Mouse (Mus musculus): ENCODE results near the gene B4galnt4. TPM values are rescaled to one million over a fixed set of nuclear protein-coding genes. Genes with fewer than 3 reads are reported as not detected.

Gene B4galnt4
- total and polyA plus RNA-seq, 3 experiments = 0.81 to 8.0 TPM; not detected in 1

GRCm38 (mm10) chr7:141094487-141095205 is 33.7 kb downstream of the B4galnt4 start:
- H3K4me3 ChIP-seq (ENCODE audit: control insufficient read depth in 1 of 2, insufficient read depth in 1 of 2, low read depth in 2 of 2, low read length in 2 of 2) = no peak overlapping the region
- peaks cover 0 to 7% of the 10 kb centered on the region in 2 experiments; a peak in 2 of 4 replicates for H3K36me3 ChIP-seq (ENCODE audit: control insufficient read depth in 1 of 2, insufficient read depth in 2 of 2, low read length in 2 of 2)
- peaks cover 0 to 15% of the 10 kb centered on the region in 2 experiments; a peak in 2 of 4 replicates for H3K4me1 ChIP-seq (ENCODE audit: control insufficient read depth in 1 of 2, insufficient read depth in 2 of 2, low read length in 2 of 2)
- H3K79me2 ChIP-seq (ENCODE audit: control insufficient read depth, insufficient read depth, low read length, poor library complexity) = no peaks in the 10 kb centered on the region
- no peak for DNase-seq (ENCODE audit: low read depth, low spot score)
- H3K9me3 ChIP-seq (replicated peaks; ENCODE audit: insufficient read depth, low read length) = no peaks in the 10 kb centered on the region
- TF ChIP-seq POLR2AphosphoS2 (IDR thresholded peaks at IDR 0.05; ENCODE audit: low read length) (no peak), POLR2AphosphoS5 (IDR thresholded peaks at IDR 0.05; ENCODE audit: borderline replicate concordance, low read depth, low read length) (no peak), ZNF384 (IDR thresholded peaks at IDR 0.05; ENCODE audit: low read depth, low read length) (no peak), NELFE (IDR thresholded peaks at IDR 0.05; ENCODE audit: low read depth, low read length) (no peak), TCF12 (IDR thresholded peaks at IDR 0.05; ENCODE audit: low read depth, low read length) (no peak), ZKSCAN1 (IDR thresholded peaks at IDR 0.05; ENCODE audit: low read depth, low read length) (no peak), BHLHE40 (IDR thresholded peaks at IDR 0.05; ENCODE audit: borderline replicate concordance, low read depth, low read length) (no peak), GABPA (IDR thresholded peaks at IDR 0.05; ENCODE audit: low read depth, low read length) (no peak), TAL1 (IDR thresholded peaks at IDR 0.05; ENCODE audit: low read length) (no peak), GATA1 (IDR thresholded peaks at IDR 0.05; ENCODE audit: low read depth, low read length) (no peak), USF2 (IDR thresholded peaks at IDR 0.05; ENCODE audit: borderline replicate concordance in 1 of 2, insufficient read depth in 1 of 2, low read depth in 1 of 2, low read length in 2 of 2) (no peak), RAD21 (IDR thresholded peaks at IDR 0.05; ENCODE audit: low read depth, low read length) (no peak), POLR2A (IDR thresholded peaks at IDR 0.05; ENCODE audit: control insufficient read depth in 1 of 2, insufficient read depth in 1 of 2, low read depth in 1 of 2, low read length in 2 of 2, poor library complexity in 1 of 2) (no peak), RCOR1 (IDR thresholded peaks at IDR 0.05; ENCODE audit: low read depth, low read length) (no peak), HCFC1 (IDR thresholded peaks at IDR 0.05; ENCODE audit: low read depth, low read length) (no peak), CHD2 (IDR thresholded peaks at IDR 0.05; ENCODE audit: low read length) (no peak), EP300 (IDR thresholded peaks at IDR 0.05; ENCODE audit: low read depth in 1 of 2, low read length in 2 of 2) (no peak), ZMIZ1 (IDR thresholded peaks at IDR 0.05; ENCODE audit: low read depth, low read length) (no peak), ETS1 (IDR thresholded peaks at IDR 0.05; ENCODE audit: low read depth, low read length) (no peak)
- no peak overlapping the region for H3K9ac ChIP-seq (ENCODE audit: control insufficient read depth, low read depth, low read length, poor library complexity, severe bottlenecking)
- H3K27me3 ChIP-seq (ENCODE audit: control insufficient read depth in 1 of 2, insufficient read depth in 2 of 2, low read length in 2 of 2) = no peaks in the 10 kb centered on the region
- no peak overlapping the region for H3K27ac ChIP-seq (ENCODE audit: control insufficient read depth, low read depth, low read length)

GRCm38 (mm10) chr7:141096021-141096420 is 35.1 kb downstream of the B4galnt4 start:
- Histone ChIP-seq H3K27ac (ENCODE audit: control insufficient read depth, low read depth, low read length) (peak overlapping the region; percentile 33), H3K4me3 (ENCODE audit: control insufficient read depth in 1 of 2, insufficient read depth in 1 of 2, low read depth in 2 of 2, low read length in 2 of 2) (peak overlapping the region; percentile 29 to 63), H3K79me2 (ENCODE audit: control insufficient read depth, insufficient read depth, low read length, poor library complexity) (no peaks in the 10 kb centered on the region), H3K27me3 (ENCODE audit: control insufficient read depth in 1 of 2, insufficient read depth in 2 of 2, low read length in 2 of 2) (no peaks in the 10 kb centered on the region), H3K4me1 (ENCODE audit: control insufficient read depth in 1 of 2, insufficient read depth in 2 of 2, low read length in 2 of 2) (peaks cover 0 to 15% of the 10 kb centered on the region in 2 experiments; a peak in 2 of 4 replicates), H3K9ac (ENCODE audit: control insufficient read depth, low read depth, low read length, poor library complexity, severe bottlenecking) (peak overlapping the region; percentile 54), H3K9me3 (replicated peaks; ENCODE audit: insufficient read depth, low read length) (no peaks in the 10 kb centered on the region), H3K36me3 (ENCODE audit: control insufficient read depth in 1 of 2, insufficient read depth in 2 of 2, low read length in 2 of 2) (peaks cover 0 to 7% of the 10 kb centered on the region in 2 experiments; a peak in 2 of 4 replicates)
- peak; percentile 18 for DNase-seq (ENCODE audit: low read depth, low spot score)
- TF ChIP-seq RAD21 (IDR thresholded peaks at IDR 0.05; ENCODE audit: low read depth, low read length) (no peak), USF1 (IDR thresholded peaks at IDR 0.05; ENCODE audit: low read depth, low read length) (no peak), E2F4 (IDR thresholded peaks at IDR 0.05; ENCODE audit: borderline replicate concordance, low read depth, low read length) (no peak), ZKSCAN1 (IDR thresholded peaks at IDR 0.05; ENCODE audit: low read depth, low read length) (no peak), TAL1 (IDR thresholded peaks at IDR 0.05; ENCODE audit: low read length) (no peak), MYC (IDR thresholded peaks at IDR 0.05; ENCODE audit: low read depth, low read length) (no peak), SIN3A (IDR thresholded peaks at IDR 0.05; ENCODE audit: low read length) (no peak), MYB (IDR thresholded peaks at IDR 0.05; ENCODE audit: low read depth, low read length) (no peak), BHLHE40 (IDR thresholded peaks at IDR 0.05; ENCODE audit: borderline replicate concordance, low read depth, low read length) (no peak)
